Mouse (Mus musculus): ENCODE results near the gene Crybg1.

- TF ChIP-seq CTCF (IDR thresholded peaks at IDR 0.05; ENCODE audit: low read depth, low read length): no peak
- TF ChIP-seq POLR2A (IDR thresholded peaks at IDR 0.05; ENCODE audit: borderline replicate concordance, low read depth, low read length): no peak
Observed at GRCm38 (mm10) chr10:43939136-43939662, 209.5 kb downstream of the Crybg1 start.
